Mouse (Mus musculus) heart, postnatal 0 days (tissue): ENCODE data around the gene Neu1. TPM values are rescaled to one million over a fixed set of nuclear protein-coding genes. Genes with fewer than 3 reads are reported as not detected.

Experiments
- ATAC-seq: fragments of 200-750 bp; cut with Nextera tagmentation; 2 replicates; pipeline ENCODE4 v1.8.0; 2017; ENCODE audit warnings: low read depth, moderate number of reproducible peaks, moderate library complexity; ENCODE audit not compliant: insufficient read depth
- DNase-seq: peaks from one replicate; pipeline ENCODE4 v3.0.0-alpha.2; 2016; ENCODE audit warnings: low spot score
- H3K27ac ChIP-seq: fragments of 300-500 bp; sonication (generic); 2 replicates; pipeline ENCODE4 v1.5.1; 2014; ENCODE audit warnings: low read depth, mild to moderate bottlenecking
- H3K27me3 ChIP-seq: fragments of 300-500 bp; sonication (generic); 2 replicates; pipeline ENCODE4 v1.6.1; 2014; ENCODE audit warnings: low read length, mixed read lengths; ENCODE audit not compliant: control insufficient read depth, insufficient read depth
- H3K36me3 ChIP-seq: fragments of 300-500 bp; sonication (generic); replicated peaks from 2 replicates; pipeline ENCODE4 v1.6.1; 2014; ENCODE audit warnings: low read length, mixed read lengths; ENCODE audit not compliant: control insufficient read depth, insufficient read depth
- H3K4me1 ChIP-seq: fragments of 300-500 bp; sonication (generic); 2 replicates; pipeline ENCODE4 v1.6.1; 2014; ENCODE audit warnings: antibody characterized with exemption; ENCODE audit not compliant: control insufficient read depth, insufficient read depth
- H3K4me2 ChIP-seq: fragments of 300-500 bp; sonication (generic); 2 replicates; pipeline ENCODE4 v1.6.1; 2014; ENCODE audit warnings: low read depth, mild to moderate bottlenecking, low read length, moderate library complexity
- H3K4me3 ChIP-seq: fragments of 300-500 bp; sonication (generic); 2 replicates; pipeline ENCODE4 v1.5.1; 2014; ENCODE audit warnings: low read depth, low read length
- H3K9ac ChIP-seq: fragments of 300-500 bp; sonication (generic); replicated peaks from 2 replicates; pipeline ENCODE4 v1.6.1; 2014; ENCODE audit warnings: low read depth, low read length, mixed read lengths
- H3K9me3 ChIP-seq: fragments of 300-500 bp; sonication (generic); replicated peaks from 2 replicates; pipeline ENCODE4 v1.6.1; 2016; ENCODE audit warnings: low read length; ENCODE audit not compliant: control insufficient read depth
- CTCF ChIP-seq: IDR thresholded peaks from 2 replicates; pipeline ENCODE4 v1.5.1; 2016; ENCODE audit warnings: antibody characterized with exemption, control low read depth, low read depth
- EP300 ChIP-seq: IDR thresholded peaks from 2 replicates; pipeline ENCODE4 v1.6.1; 2016; ENCODE audit warnings: antibody characterized with exemption, low read depth
- WGBS: fragments of 180-500 bp; shearing (Covaris S2); extraction: QIAGEN DNeasy Blood & Tissue Kit; methylation state at CpG from one replicate; pipeline ENCODE4 v1.1.7; 2014; 5-methylcytosine and 5-hydroxymethylcytosine counted together
- polyA plus RNA-seq: library from polyadenylated mRNA; unstranded; fragments of >200 nt; fragmentation: Nextera tagmentation; extraction: Ambion mirVana; gene quantifications from 2 replicates; pipeline ENCODE4 v1.2.1, GENCODE M21; 2015
- total RNA-seq: library from RNA; depleted of rRNA; stranded (reverse); fragments of >200 nt; gene quantifications from 2 replicates; pipeline ENCODE4 v1.2.3, GENCODE M21; 2014; ENCODE audit warnings: low replicate concordance

The Neu1 gene
- total and polyA plus RNA-seq, 2 experiments from 2014 or later, result 19.5 to 79.2 TPM

DNA sequence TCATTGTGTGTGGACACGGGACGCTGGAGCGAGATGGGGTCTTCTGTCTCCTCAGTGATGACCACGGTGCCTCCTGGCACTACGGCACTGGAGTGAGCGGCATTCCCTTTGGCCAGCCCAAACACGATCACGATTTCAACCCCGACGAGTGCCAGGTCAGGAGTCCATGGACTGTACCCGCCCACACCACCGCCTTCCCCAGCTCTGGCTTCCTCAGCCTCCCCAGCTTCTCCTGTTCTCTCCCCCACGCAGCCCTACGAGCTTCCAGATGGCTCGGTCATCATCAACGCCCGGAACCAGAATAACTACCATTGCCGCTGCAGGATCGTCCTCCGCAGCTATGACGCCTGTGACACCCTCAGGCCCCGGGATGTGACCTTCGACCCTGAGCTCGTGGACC, 3.0 kb downstream of the Neu1 start:
- no peak overlapping the region for H3K4me3 ChIP-seq
- ATAC-seq (no peak), DNase-seq (no peak)
- peak overlapping the region; percentile 22; the same call in 1 of the 2 replicates for H3K4me2 ChIP-seq
- 64% methylated on average over 24 of the region's 24 CpGs for WGBS
- peaks cover 8% of the 10 kb centered on the region; the same call in 1 of the 2 replicates for H3K36me3 ChIP-seq
- H3K27ac ChIP-seq, result peak overlapping the region; percentile 67
- no peak overlapping the region for H3K9ac ChIP-seq
- TF ChIP-seq CTCF (no peak), EP300 (no peak)
- H3K9me3 ChIP-seq, result no peaks in the 10 kb centered on the region
- H3K4me1 ChIP-seq, result peaks cover 10% of the 10 kb centered on the region; the same call in 1 of the 2 replicates
- no peaks in the 10 kb centered on the region for H3K27me3 ChIP-seq

DNA sequence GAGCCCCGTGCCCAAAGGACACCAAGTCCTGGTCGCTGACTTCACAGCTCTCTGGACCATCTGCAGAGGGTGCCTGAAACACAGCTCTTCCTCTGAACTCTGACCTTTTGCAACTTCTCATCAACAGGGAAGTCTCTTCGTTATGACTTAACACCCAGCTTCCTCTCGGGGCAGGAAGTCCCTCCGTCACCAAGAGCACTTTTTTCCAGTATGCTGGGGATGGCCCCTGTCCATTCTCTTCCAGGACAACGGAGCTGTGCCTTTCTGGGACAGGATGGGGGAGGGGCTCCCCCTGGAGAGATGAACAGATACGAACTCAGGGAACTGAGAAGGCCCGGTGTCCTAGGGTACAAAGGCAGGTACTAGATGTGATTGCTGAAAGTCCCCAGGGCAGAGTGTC, 3.8 kb downstream of the Neu1 start:
- Histone ChIP-seq H3K36me3 (peaks cover 8% of the 10 kb centered on the region; the same call in 1 of the 2 replicates), H3K9ac (no peak overlapping the region), H3K27ac (peak overlapping the region; percentile 67), H3K4me3 (no peak overlapping the region), H3K4me1 (peaks cover 10% of the 10 kb centered on the region; the same call in 1 of the 2 replicates), H3K4me2 (peak overlapping the region; percentile 22; the same call in 1 of the 2 replicates), H3K27me3 (no peaks in the 10 kb centered on the region), H3K9me3 (no peaks in the 10 kb centered on the region)
- no peak for DNase-seq
- ATAC-seq, result no peak
- TF ChIP-seq EP300, result no peak
- no peak for TF ChIP-seq CTCF
- 51% methylated on average over 8 of the region's 8 CpGs for WGBS

- TF ChIP-seq CTCF, result no peak
- H3K4me1 ChIP-seq, result 0 out of 2 replicates have a peak, but pooled peaks cover 6% of the 10 kb centered on the region
- ATAC-seq, result no peak
- DNase-seq, result no peak
- no peaks in the 10 kb centered on the region for H3K27me3 ChIP-seq
- peaks cover 8% of the 10 kb centered on the region; the same call in 1 of the 2 replicates for H3K36me3 ChIP-seq
- 80% methylated on average over 6 of the region's 6 CpGs for WGBS
- H3K27ac ChIP-seq, result no peak overlapping the region
- no peak overlapping the region for H3K4me2 ChIP-seq
- no peak overlapping the region for H3K9ac ChIP-seq
- H3K4me3 ChIP-seq, result no peak overlapping the region
- no peaks in the 10 kb centered on the region for H3K9me3 ChIP-seq
Measured at GRCm38 (mm10) chr17:34937960-34938505, 7.0 kb downstream of the Neu1 start.

GRCm38 (mm10) chr17:34941344-34942041, 10.4 kb downstream of the Neu1 start:
- no peaks in the 10 kb centered on the region for H3K36me3 ChIP-seq
- H3K9ac ChIP-seq, result peak overlapping the region; percentile 57
- no peaks in the 10 kb centered on the region for H3K27me3 ChIP-seq
- peak overlapping the region; percentile 67 for H3K27ac ChIP-seq
- H3K4me3 ChIP-seq, result peak overlapping the region; percentile 41
- peak overlapping the region; percentile 66 for H3K4me2 ChIP-seq
- TF ChIP-seq EP300, result no peak
- no peak for TF ChIP-seq CTCF
- 10% methylated on average over 15 of the region's 15 CpGs for WGBS
- peak; percentile 41 for DNase-seq
- peak; percentile 47; the same call in 1 of the 2 replicates for ATAC-seq
- H3K4me1 ChIP-seq, result 0 out of 2 replicates have a peak, but pooled peaks cover 6% of the 10 kb centered on the region
- no peaks in the 10 kb centered on the region for H3K9me3 ChIP-seq

- Histone ChIP-seq H3K9me3 (no peaks in the 10 kb centered on the region), H3K4me2 (no peak overlapping the region), H3K36me3 (no peaks in the 10 kb centered on the region), H3K4me1 (0 out of 2 replicates have a peak, but pooled peaks cover 6% of the 10 kb centered on the region), H3K27ac (no peak overlapping the region), H3K9ac (no peak overlapping the region), H3K4me3 (no peak overlapping the region), H3K27me3 (no peaks in the 10 kb centered on the region)
- DNase-seq (no peak), ATAC-seq (no peak)
- 72% methylated on average over 4 of the region's 4 CpGs for WGBS
- no peak for TF ChIP-seq CTCF
- no peak for TF ChIP-seq EP300
Measured at GRCm38 (mm10) chr17:34943128-34943815, 12.2 kb downstream of the Neu1 start.
